Mouse (Mus musculus) gastrocnemius, postnatal 4 days (tissue): ENCODE data around the gene Ganab. TPM values are rescaled to one million over a fixed set of nuclear protein-coding genes. Genes with fewer than 3 reads are reported as not detected.
A peak's percentile ranks its signal among the peaks of the same experiment; 100 is the strongest.
"Not testable (repeated sequence)": the region's sequence is repeated elsewhere in the genome, so short reads cannot be mapped to it uniquely, and the experiment has no call there.

Source experiments
- DNase-seq, 2 experiments: peaks; one replicate each; pipeline ENCODE4 v3.0.0; 2021 to 2022; ENCODE audit warnings: low spot score in 2 of 2, mixed read lengths in 2 of 2
- total RNA-seq, 2 experiments: library from RNA; stranded (reverse); gene quantifications; 2 replicates each; pipeline ENCODE4 v1.2.3; 2021

Gene Ganab
- total RNA-seq, 2 experiments from 2014 or later, result 74.2 to 77.0 TPM

GRCm38 (mm10) chr19:8887585-8888463 lies 10.0 kb upstream of the Ganab start:
- no peak for DNase-seq

GRCm38 (mm10) chr19:8888511-8889385 lies 9.1 kb upstream of the Ganab start, which contains the start of the genes 1810009A15Rik and Gm49416:
Gene 1810009A15Rik, plus strand, starts transcription at chr19:8888853.
Gene Gm49416, plus strand, starts transcription at chr19:8888926.
- DNase-seq, result peak; percentile 90 to 97

- peak; percentile 70 to 84 for DNase-seq
Observed at GRCm38 (mm10) chr19:8892829-8893766, 4.8 kb upstream of the Ganab start, which contains the start of gene Ints5. Gene Ints5, plus strand, starts transcription at chr19:8893005.

GRCm38 (mm10) chr19:8895397-8895960 lies 2.4 kb upstream of the Ganab start:
- DNase-seq, result no peak

- not testable (repeated sequence) for DNase-seq
Observed at GRCm38 (mm10) chr19:8896231-8896630, 1.6 kb upstream of the Ganab start.

GRCm38 (mm10) chr19:8897211-8897864 lies 533 bp upstream of the Ganab start:
- DNase-seq, result peak in 1 of 2 experiments; percentile 68

- DNase-seq, result no peak
Observed at GRCm38 (mm10) chr19:8898576-8898975, 705 bp downstream of the Ganab start.

- no peak for DNase-seq
Observed at GRCm38 (mm10) chr19:8899079-8899478, 1.2 kb downstream of the Ganab start.

- DNase-seq, result no peak
Observed at GRCm38 (mm10) chr19:8903412-8903811, 5.5 kb downstream of the Ganab start.

GRCm38 (mm10) chr19:8908531-8908930 lies 10.7 kb downstream of the Ganab start:
- no peak for DNase-seq

- no peak for DNase-seq
Observed at GRCm38 (mm10) chr19:8911810-8912209, 13.9 kb downstream of the Ganab start.

GRCm38 (mm10) chr19:8914212-8914611 lies 16.3 kb downstream of the Ganab start:
- no peak for DNase-seq

- no peak for DNase-seq
Observed at GRCm38 (mm10) chr19:8919000-8919399, 21.1 kb downstream of the Ganab start.

- no peak for DNase-seq
Observed at GRCm38 (mm10) chr19:8919684-8920072, 21.8 kb downstream of the Ganab start.

GRCm38 (mm10) chr19:8920073-8920736 lies 22.3 kb downstream of the Ganab start, which contains the start of gene B3gat3:
Gene B3gat3, plus strand, starts transcription at chr19:8920374.
- peak; percentile 90 to 95 for DNase-seq

GRCm38 (mm10) chr19:8920836-8921291 lies 23.0 kb downstream of the Ganab start:
- DNase-seq, result no peak

- DNase-seq, result no peak
Observed at GRCm38 (mm10) chr19:8921741-8922140, 23.9 kb downstream of the Ganab start.

- DNase-seq, result no peak
Observed at GRCm38 (mm10) chr19:8926766-8927165, 28.9 kb downstream of the Ganab start.
